15 mouse cellular contexts compared by ENCODE assay signal in genomic region chr14:120256146-120256545, GRCm38 (mm10). TPM values are rescaled to one million over a fixed set of nuclear protein-coding genes. Genes with fewer than 3 reads are reported as not detected.
DNase-seq lines count a peak whose midpoint lies in the region; ATAC-seq lines count a peak whose summit lies in the region.
"Had no signal": no experiment of that assay in that cellular context is flagged by ENCODE, and none has a peak within 500 bp of the region (broad histone marks: within the 10 kb centered on the region; RNA-seq: fewer than 3 reads in every experiment).

No protein-coding gene starts in this region.

- no peak overlapping the region for H3K27ac ChIP-seq in kidney, embryonic 14.5 days (ENCODE audit: low read depth, low read length)
- no peak overlapping the region for H3K27ac ChIP-seq in kidney, embryonic 16.5 days (ENCODE audit: low read length)
- no peak overlapping the region for H3K27ac ChIP-seq in midbrain, embryonic 11.5 days (ENCODE audit: low read depth, low read length)
- no peak overlapping the region for H3K27ac ChIP-seq in midbrain, embryonic 13.5 days
- H3K27ac ChIP-seq in stomach, embryonic 15.5 days: peak overlapping the region; percentile 78; the same call in 1 of the 2 replicates
- H3K27ac ChIP-seq: hindbrain, embryonic 15.5 days; limb, embryonic 13.5 days; midbrain, embryonic 12.5 days had no signal

- no peak overlapping the region for H3K4me3 ChIP-seq in kidney, embryonic 14.5 days (ENCODE audit: low read length)
- no peak overlapping the region for H3K4me3 ChIP-seq in kidney, embryonic 16.5 days (ENCODE audit: low read length)
- no peak overlapping the region for H3K4me3 ChIP-seq in midbrain, embryonic 11.5 days (ENCODE audit: low read depth, low read length)
- no peak overlapping the region for H3K4me3 ChIP-seq in midbrain, embryonic 13.5 days (replicated peaks)
- no peak overlapping the region for H3K4me3 ChIP-seq in stomach, embryonic 15.5 days (replicated peaks)
- H3K4me3 ChIP-seq: hindbrain, embryonic 15.5 days; limb, embryonic 13.5 days; midbrain, embryonic 12.5 days had no signal

- 84% methylated on average over 2 of the region's 2 CpGs for WGBS in kidney, embryonic 14.5 days
- WGBS in kidney, embryonic 16.5 days: 89% methylated on average over 2 of the region's 2 CpGs
- 95% methylated on average over 2 of the region's 2 CpGs for WGBS in midbrain, embryonic 11.5 days
- 94% methylated on average over 2 of the region's 2 CpGs for WGBS in midbrain, embryonic 13.5 days
- 69% methylated on average over 2 of the region's 2 CpGs for WGBS in stomach, embryonic 15.5 days

- H3K4me1 ChIP-seq in kidney, embryonic 14.5 days (ENCODE audit: control insufficient read depth, insufficient read depth, low read length): no peaks in the 10 kb centered on the region
- H3K4me1 ChIP-seq in kidney, embryonic 16.5 days (ENCODE audit: insufficient read depth, low read length): peaks cover 5% of the 10 kb centered on the region; the same call in 1 of the 2 replicates
- no peaks in the 10 kb centered on the region for H3K4me1 ChIP-seq in midbrain, embryonic 11.5 days (ENCODE audit: control insufficient read depth, insufficient read depth, low read length)
- H3K4me1 ChIP-seq in midbrain, embryonic 13.5 days (replicated peaks): no peaks in the 10 kb centered on the region
- no peaks in the 10 kb centered on the region for H3K4me1 ChIP-seq in stomach, embryonic 15.5 days
- H3K4me1 ChIP-seq: hindbrain, embryonic 15.5 days; limb, embryonic 13.5 days; midbrain, embryonic 12.5 days had no signal

- peak; percentile 69 for DNase-seq in midbrain, embryonic 11.5 days (ENCODE audit: low spot score, missing footprints)
- peak; percentile 63 for DNase-seq in R1 (ENCODE audit: low read depth, low spot score)
- DNase-seq: cerebellum, adult 18-20 months; gastrocnemius, postnatal 36 days; lung, postnatal 10 days; thymus, postnatal 36 days had no signal

- H3K9ac ChIP-seq in kidney, embryonic 14.5 days (ENCODE audit: low read depth, low read length): no peak overlapping the region
- H3K9ac ChIP-seq in kidney, embryonic 16.5 days (replicated peaks; ENCODE audit: low read length): no peak overlapping the region
- no peak overlapping the region for H3K9ac ChIP-seq in midbrain, embryonic 11.5 days (ENCODE audit: low read length)
- no peak overlapping the region for H3K9ac ChIP-seq in midbrain, embryonic 13.5 days (replicated peaks)
- H3K9ac ChIP-seq in stomach, embryonic 15.5 days: no peak overlapping the region
- H3K9ac ChIP-seq: hindbrain, embryonic 15.5 days; limb, embryonic 13.5 days; midbrain, embryonic 12.5 days had no signal

- H3K36me3 ChIP-seq in kidney, embryonic 14.5 days (ENCODE audit: control insufficient read depth, insufficient read depth, low read length): no peaks in the 10 kb centered on the region
- no peaks in the 10 kb centered on the region for H3K36me3 ChIP-seq in kidney, embryonic 16.5 days (ENCODE audit: insufficient read depth, low read length)
- H3K36me3 ChIP-seq in midbrain, embryonic 11.5 days (ENCODE audit: control insufficient read depth, insufficient read depth, low read length): no peaks in the 10 kb centered on the region
- no peaks in the 10 kb centered on the region for H3K36me3 ChIP-seq in midbrain, embryonic 13.5 days
- H3K36me3 ChIP-seq in stomach, embryonic 15.5 days: no peaks in the 10 kb centered on the region
- H3K36me3 ChIP-seq: hindbrain, embryonic 15.5 days; limb, embryonic 13.5 days; midbrain, embryonic 12.5 days had no signal

- no peaks in the 10 kb centered on the region for H3K27me3 ChIP-seq in kidney, embryonic 14.5 days (ENCODE audit: control insufficient read depth, insufficient read depth, low read length)
- H3K27me3 ChIP-seq in kidney, embryonic 16.5 days (ENCODE audit: insufficient read depth, low read length): no peaks in the 10 kb centered on the region
- no peaks in the 10 kb centered on the region for H3K27me3 ChIP-seq in midbrain, embryonic 11.5 days (ENCODE audit: control insufficient read depth, insufficient read depth, low read length)
- H3K27me3 ChIP-seq in midbrain, embryonic 13.5 days: no peaks in the 10 kb centered on the region
- H3K27me3 ChIP-seq in stomach, embryonic 15.5 days (replicated peaks): no peaks in the 10 kb centered on the region
- H3K27me3 ChIP-seq: hindbrain, embryonic 15.5 days; limb, embryonic 13.5 days; midbrain, embryonic 12.5 days had no signal

- ATAC-seq in kidney, embryonic 14.5 days (ENCODE audit: low FRiP score, low TSS enrichment): 0 out of 2 replicates have a peak, but pooled peaks have one; percentile 16
- no peak for ATAC-seq in kidney, embryonic 16.5 days (ENCODE audit: low FRiP score, low TSS enrichment)
- no peak for ATAC-seq in midbrain, embryonic 11.5 days (ENCODE audit: low FRiP score)
- no peak for ATAC-seq in midbrain, embryonic 13.5 days
- no peak for ATAC-seq in stomach, embryonic 15.5 days (ENCODE audit: insufficient read depth, low FRiP score, low read depth)
- no peak for ATAC-seq in monocyte, adult 5-6 weeks (replicated peaks; ENCODE audit: insufficient number of reproducible peaks, low FRiP score, low TSS enrichment, poor library complexity, severe bottlenecking)
- ATAC-seq: activated CD4-positive, CD25-positive, alpha-beta regulatory T cell, adult 4 months had no signal

- no peaks in the 10 kb centered on the region for H3K9me3 ChIP-seq in kidney, embryonic 14.5 days (ENCODE audit: control insufficient read depth, low read length)
- H3K9me3 ChIP-seq in kidney, embryonic 16.5 days (ENCODE audit: low read length): 0 out of 2 replicates have a peak, but pooled peaks cover 3% of the 10 kb centered on the region
- no peaks in the 10 kb centered on the region for H3K9me3 ChIP-seq in midbrain, embryonic 11.5 days (ENCODE audit: control insufficient read depth, low read length)
- no peaks in the 10 kb centered on the region for H3K9me3 ChIP-seq in midbrain, embryonic 13.5 days
- H3K9me3 ChIP-seq in stomach, embryonic 15.5 days: no peaks in the 10 kb centered on the region
- H3K9me3 ChIP-seq: hindbrain, embryonic 15.5 days; limb, embryonic 13.5 days had no signal

- no peak overlapping the region for H3K4me2 ChIP-seq in kidney, embryonic 14.5 days (replicated peaks; ENCODE audit: low read depth, low read length)
- no peak overlapping the region for H3K4me2 ChIP-seq in kidney, embryonic 16.5 days (replicated peaks; ENCODE audit: low read depth, low read length)
- no peak overlapping the region for H3K4me2 ChIP-seq in midbrain, embryonic 11.5 days
- H3K4me2 ChIP-seq in midbrain, embryonic 13.5 days (replicated peaks): no peak overlapping the region
- no peak overlapping the region for H3K4me2 ChIP-seq in stomach, embryonic 15.5 days
- H3K4me2 ChIP-seq: hindbrain, embryonic 15.5 days; limb, embryonic 13.5 days; midbrain, embryonic 12.5 days had no signal

RNA-seq across cellular contexts. Expression of gene Mbnl2, which starts 19.3 kb away (rescaled TPM):
- polyA plus RNA-seq in kidney, embryonic 14.5 days (2014; fragmentation: Nextera tagmentation; extraction: Ambion mirVana): 61.3 and 84.9 TPM in 2 replicates
- polyA plus RNA-seq in kidney, embryonic 16.5 days (2015; fragmentation: Nextera tagmentation; extraction: Ambion mirVana): 103 and 106 TPM in 2 replicates
- 36.4 and 40.8 TPM in 2 replicates for polyA plus RNA-seq in midbrain, embryonic 11.5 days (2014; fragmentation: Nextera tagmentation; extraction: Ambion mirVana)
- polyA plus RNA-seq in midbrain, embryonic 13.5 days (2015; fragmentation: Nextera tagmentation; extraction: Ambion mirVana): 17.2 and 17.6 TPM in 2 replicates
- polyA plus RNA-seq in stomach, embryonic 15.5 days (2015; fragmentation: Nextera tagmentation; extraction: Ambion mirVana): 109 and 116 TPM in 2 replicates
- 77.3 to 125 TPM (median 112 TPM) in 3 replicates for total RNA-seq in monocyte, adult 5-6 weeks (2017)
